Mouse (Mus musculus): ENCODE data around the gene Madd. TPM values are rescaled to one million over a fixed set of nuclear protein-coding genes. Genes with fewer than 3 reads are reported as not detected.

Gene Madd
- polyA plus RNA-seq, 1 experiment from 2014 or later, result 8.6 TPM

DNA sequence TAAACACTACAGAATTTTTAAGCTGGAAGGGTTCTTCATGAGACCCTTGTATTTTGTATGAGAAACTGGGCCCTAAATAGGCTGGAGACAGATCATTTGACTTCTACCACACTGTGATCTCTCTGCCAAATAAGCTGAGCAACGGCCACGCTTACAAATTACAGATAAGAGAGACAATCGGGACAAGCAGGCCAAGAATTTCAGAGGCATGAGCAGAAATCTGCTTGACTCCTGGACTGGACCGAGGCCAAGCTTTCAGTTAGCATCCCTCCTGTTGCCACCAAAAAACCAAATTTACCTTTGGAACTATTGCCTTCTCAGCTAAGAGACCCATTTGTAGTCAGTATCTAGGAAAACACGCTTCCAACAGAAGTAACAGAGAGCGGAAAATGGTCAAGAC, 23.0 kb downstream of the Madd start:
- ATAC-seq (ENCODE audit: insufficient read depth) (no peak), DNase-seq (peak; percentile 28)
- no peak for TF ChIP-seq CTCF (IDR thresholded peaks at IDR 0.05; ENCODE audit: low read depth)
- WGBS, result 62% methylated on average over 6 of the region's 6 CpGs
- Histone ChIP-seq H3K9me3 (ENCODE audit: low read depth, low read length) (no peaks in the 10 kb centered on the region), H3K4me2 (no peak overlapping the region), H3K27ac (ENCODE audit: low read depth) (peak overlapping the region; percentile 66), H3K4me1 (ENCODE audit: insufficient read depth) (no peaks in the 10 kb centered on the region), H3K27me3 (ENCODE audit: insufficient read depth, low read length) (no peaks in the 10 kb centered on the region), H3K9ac (no peak overlapping the region), H3K36me3 (ENCODE audit: insufficient read depth) (peaks cover 17% of the 10 kb centered on the region), H3K4me3 (ENCODE audit: low read depth, low read length) (no peak overlapping the region)

DNA sequence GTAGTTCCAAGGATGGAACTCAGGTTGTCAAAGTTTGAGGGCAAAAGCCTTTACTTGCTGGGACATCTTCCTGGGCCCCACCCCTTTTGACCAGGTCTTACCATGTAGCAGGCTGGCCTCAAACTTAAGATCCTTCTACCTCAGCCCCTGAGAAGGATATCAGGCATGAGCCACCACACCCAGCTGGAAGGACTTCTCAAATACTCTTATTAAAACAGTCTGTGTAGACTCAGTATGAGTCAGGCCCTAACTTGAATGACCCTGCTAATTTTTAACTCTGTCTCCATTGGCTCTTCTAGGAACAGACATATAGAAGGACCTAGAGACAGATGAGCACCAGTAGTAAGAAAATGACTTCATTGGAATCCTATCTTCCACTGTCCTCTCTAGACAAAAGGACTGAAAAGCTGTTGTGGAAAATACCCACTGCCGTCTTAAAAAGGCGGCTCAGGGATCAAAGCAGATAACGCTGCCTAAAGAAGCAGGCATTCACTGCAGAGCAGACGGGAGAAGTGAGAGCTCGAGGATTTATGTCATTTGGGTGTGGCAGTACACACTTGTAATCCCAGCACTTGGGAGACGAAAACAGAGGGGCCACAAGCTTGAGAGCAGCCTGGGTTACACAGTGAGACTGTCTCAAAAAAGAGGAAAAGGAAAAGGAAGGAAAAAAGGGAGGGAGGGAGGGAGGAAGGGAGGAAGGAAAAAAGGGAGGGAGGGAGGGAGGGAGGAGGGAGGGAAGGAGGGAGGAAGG, 26.5 kb downstream of the Madd start:
- ATAC-seq (ENCODE audit: insufficient read depth), result no peak
- TF ChIP-seq CTCF (IDR thresholded peaks at IDR 0.05; ENCODE audit: low read depth), result no peak
- no peak overlapping the region for H3K4me3 ChIP-seq (ENCODE audit: low read depth, low read length)
- H3K27ac ChIP-seq (ENCODE audit: low read depth), result no peak overlapping the region
- DNase-seq, result no peak
- H3K4me1 ChIP-seq (ENCODE audit: insufficient read depth), result no peaks in the 10 kb centered on the region
- no peaks in the 10 kb centered on the region for H3K9me3 ChIP-seq (ENCODE audit: low read depth, low read length)
- no peak overlapping the region for H3K4me2 ChIP-seq
- 33% methylated on average over 6 of the region's 6 CpGs for WGBS
- H3K27me3 ChIP-seq (ENCODE audit: insufficient read depth, low read length), result no peaks in the 10 kb centered on the region
- peaks cover 7% of the 10 kb centered on the region; the same call in 1 of the 2 replicates for H3K36me3 ChIP-seq (ENCODE audit: insufficient read depth)
- H3K9ac ChIP-seq, result no peak overlapping the region

DNA sequence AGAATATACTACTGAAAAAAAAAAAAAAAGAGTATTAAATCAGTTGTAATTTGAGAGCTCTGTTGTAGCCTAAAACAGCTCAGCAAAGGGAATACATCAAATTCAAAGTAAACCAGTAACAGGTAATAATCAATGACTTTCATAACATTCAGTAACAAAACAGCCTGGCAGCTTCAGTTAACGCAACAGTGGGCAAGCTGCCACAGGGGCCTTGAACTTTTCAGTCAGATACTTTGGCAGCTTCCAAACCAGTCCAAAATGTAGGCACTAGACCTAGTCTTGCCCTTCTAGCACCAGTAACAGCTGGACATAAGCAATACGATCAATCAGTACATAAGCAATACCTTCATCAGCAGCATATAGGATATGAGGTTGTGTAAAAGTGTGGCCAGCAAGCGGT, 29.5 kb downstream of the Madd start:
- no peak for TF ChIP-seq CTCF (IDR thresholded peaks at IDR 0.05; ENCODE audit: low read depth)
- 86% methylated on average over 3 of the region's 3 CpGs for WGBS
- Histone ChIP-seq H3K9me3 (ENCODE audit: low read depth, low read length) (no peaks in the 10 kb centered on the region), H3K4me1 (ENCODE audit: insufficient read depth) (no peaks in the 10 kb centered on the region), H3K27me3 (ENCODE audit: insufficient read depth, low read length) (no peaks in the 10 kb centered on the region), H3K9ac (no peak overlapping the region), H3K36me3 (ENCODE audit: insufficient read depth) (peaks cover 18% of the 10 kb centered on the region), H3K27ac (ENCODE audit: low read depth) (no peak overlapping the region), H3K4me2 (no peak overlapping the region), H3K4me3 (ENCODE audit: low read depth, low read length) (no peak overlapping the region)
- DNase-seq, result no peak
- ATAC-seq (ENCODE audit: insufficient read depth), result no peak

DNA sequence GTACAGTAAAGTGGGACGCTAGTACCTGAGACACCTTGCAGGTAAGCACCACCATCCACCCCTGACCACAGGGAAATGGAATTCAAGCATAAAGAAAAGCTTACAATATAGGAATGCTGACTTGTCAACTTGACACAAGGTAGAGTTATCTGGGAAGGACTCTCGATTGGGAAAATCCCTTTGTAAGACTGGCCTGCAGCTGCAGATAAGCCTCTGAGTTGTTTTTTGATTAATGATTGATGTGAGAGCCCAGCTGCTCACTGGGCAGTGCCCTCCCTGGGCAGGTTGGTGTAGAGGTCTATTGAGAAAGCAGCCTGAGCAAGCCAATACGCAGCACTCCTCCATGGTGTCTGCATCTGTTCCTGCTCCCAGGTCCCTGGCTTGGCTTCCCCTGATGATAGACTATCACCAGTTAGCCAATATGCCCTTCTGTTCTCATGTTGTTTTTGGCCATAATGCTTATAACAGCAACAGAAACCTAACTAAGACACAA, 30.7 kb downstream of the Madd start:
- TF ChIP-seq CTCF (IDR thresholded peaks at IDR 0.05; ENCODE audit: low read depth), result no peak
- no peak overlapping the region for H3K4me2 ChIP-seq
- DNase-seq (no peak), ATAC-seq (ENCODE audit: insufficient read depth) (no peak)
- H3K27me3 ChIP-seq (ENCODE audit: insufficient read depth, low read length), result no peaks in the 10 kb centered on the region
- no peaks in the 10 kb centered on the region for H3K9me3 ChIP-seq (ENCODE audit: low read depth, low read length)
- no peak overlapping the region for H3K4me3 ChIP-seq (ENCODE audit: low read depth, low read length)
- no peaks in the 10 kb centered on the region for H3K4me1 ChIP-seq (ENCODE audit: insufficient read depth)
- H3K27ac ChIP-seq (ENCODE audit: low read depth), result no peak overlapping the region
- WGBS, result 68% methylated on average over 3 of the region's 3 CpGs
- no peak overlapping the region for H3K9ac ChIP-seq
- peaks cover 18% of the 10 kb centered on the region for H3K36me3 ChIP-seq (ENCODE audit: insufficient read depth)

DNA sequence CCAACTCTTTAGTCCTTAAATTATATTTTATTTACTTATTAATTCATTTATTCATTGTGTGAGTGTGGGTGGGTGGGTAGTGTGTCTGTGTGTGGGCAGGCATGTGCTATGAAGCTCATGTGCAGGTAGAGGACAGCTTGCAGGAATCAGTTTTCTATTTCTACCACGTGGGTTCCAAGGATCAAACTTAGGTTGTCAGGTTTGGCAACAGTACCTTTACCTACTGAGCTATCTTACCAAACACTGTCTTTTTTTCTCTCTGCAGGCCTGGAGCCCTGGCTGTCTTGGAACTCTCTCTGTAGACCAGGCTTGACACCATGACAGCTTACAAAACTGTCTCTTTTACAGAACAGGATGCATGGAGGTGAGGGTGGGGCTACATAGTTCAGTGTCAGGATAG, 32.3 kb downstream of the Madd start:
- WGBS, result 66% methylated on average over 1 of the region's 1 CpGs
- ATAC-seq (ENCODE audit: insufficient read depth), result no peak

DNA sequence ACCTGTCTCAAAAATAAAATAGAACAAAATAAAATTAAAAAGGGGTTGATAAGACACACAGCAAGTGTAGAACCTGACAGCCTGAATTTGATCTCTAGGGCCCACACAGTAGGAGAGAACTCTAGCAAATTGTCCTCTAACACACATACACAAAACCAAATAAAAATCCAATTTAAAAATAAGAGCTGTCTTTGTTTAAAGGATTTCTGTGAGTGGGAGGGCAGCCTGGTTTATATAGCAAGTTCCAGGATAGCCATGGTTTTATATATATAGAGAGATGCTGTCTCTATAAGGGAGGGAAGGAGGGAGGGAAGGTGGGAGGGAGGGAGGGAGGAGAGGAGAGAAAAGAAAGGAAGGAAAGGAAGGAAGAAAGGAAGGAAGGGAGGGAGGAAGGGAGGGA, 35.5 kb downstream of the Madd start:
- Histone ChIP-seq H3K4me1 (ENCODE audit: insufficient read depth) (no peaks in the 10 kb centered on the region), H3K4me2 (no peak overlapping the region), H3K27me3 (ENCODE audit: insufficient read depth, low read length) (no peaks in the 10 kb centered on the region), H3K27ac (ENCODE audit: low read depth) (no peak overlapping the region), H3K4me3 (ENCODE audit: low read depth, low read length) (no peak overlapping the region), H3K9ac (no peak overlapping the region), H3K9me3 (ENCODE audit: low read depth, low read length) (no peaks in the 10 kb centered on the region), H3K36me3 (ENCODE audit: insufficient read depth) (peaks cover 23% of the 10 kb centered on the region)
- no peak for TF ChIP-seq CTCF (IDR thresholded peaks at IDR 0.05; ENCODE audit: low read depth)
- ATAC-seq (ENCODE audit: insufficient read depth) (no peak), DNase-seq (no peak)

More for the DNA sequence above, 32.3 kb downstream of the Madd start:
- H3K27me3 ChIP-seq (ENCODE audit: insufficient read depth, low read length), result no peaks in the 10 kb centered on the region
- no peak for DNase-seq
- H3K9ac ChIP-seq, result no peak overlapping the region
- peaks cover 22% of the 10 kb centered on the region for H3K36me3 ChIP-seq (ENCODE audit: insufficient read depth)
- H3K4me2 ChIP-seq, result no peak overlapping the region
- H3K4me3 ChIP-seq (ENCODE audit: low read depth, low read length), result no peak overlapping the region
- no peak overlapping the region for H3K27ac ChIP-seq (ENCODE audit: low read depth)
- H3K4me1 ChIP-seq (ENCODE audit: insufficient read depth), result no peaks in the 10 kb centered on the region
- no peaks in the 10 kb centered on the region for H3K9me3 ChIP-seq (ENCODE audit: low read depth, low read length)
- no peak for TF ChIP-seq CTCF (IDR thresholded peaks at IDR 0.05; ENCODE audit: low read depth)

DNA sequence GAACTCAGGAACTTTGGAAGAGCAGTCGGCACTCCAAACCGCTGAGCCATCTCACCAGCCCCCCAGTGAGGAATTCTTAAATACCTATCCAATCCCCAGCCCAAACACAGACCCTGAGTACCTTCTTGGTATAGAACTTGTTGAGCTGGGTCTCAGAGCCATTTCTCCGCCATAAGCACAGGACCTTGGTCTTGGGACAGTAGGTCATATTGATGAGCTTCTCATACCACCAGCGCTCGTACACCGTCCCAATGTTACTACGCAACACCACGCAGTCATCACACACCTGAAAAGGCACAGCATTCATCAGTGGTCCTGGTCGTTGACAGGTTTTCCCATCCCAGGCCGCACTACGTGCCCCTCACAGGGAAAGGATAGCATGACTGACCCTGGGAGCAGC, 40.2 kb downstream of the Madd start:
- no peak for DNase-seq
- no peak for TF ChIP-seq CTCF (IDR thresholded peaks at IDR 0.05; ENCODE audit: low read depth)
- H3K4me1 ChIP-seq (ENCODE audit: insufficient read depth), result no peaks in the 10 kb centered on the region
- H3K27ac ChIP-seq (ENCODE audit: low read depth), result no peak overlapping the region
- no peak overlapping the region for H3K4me2 ChIP-seq
- H3K36me3 ChIP-seq (ENCODE audit: insufficient read depth), result peaks cover 23% of the 10 kb centered on the region
- H3K4me3 ChIP-seq (ENCODE audit: low read depth, low read length), result no peak overlapping the region
- no peak for ATAC-seq (ENCODE audit: insufficient read depth)
- no peaks in the 10 kb centered on the region for H3K27me3 ChIP-seq (ENCODE audit: insufficient read depth, low read length)
- 93% methylated on average over 11 of the region's 11 CpGs for WGBS
- no peak overlapping the region for H3K9ac ChIP-seq
- H3K9me3 ChIP-seq (ENCODE audit: low read depth, low read length), result no peaks in the 10 kb centered on the region
